Mouse (Mus musculus) hindbrain, embryonic 16.5 days (tissue): ENCODE results near the gene Rpl23a. TPM values are rescaled to one million over a fixed set of nuclear protein-coding genes. Genes with fewer than 3 reads are reported as not detected.
A peak's percentile ranks its signal among the peaks of the same experiment; 100 is the strongest.
"Not testable (repeated sequence)": the region's sequence is repeated elsewhere in the genome, so short reads cannot be mapped to it uniquely, and the experiment has no call there.

ENCODE experiments used
- ATAC-seq: fragments of 200-750 bp; cut with Nextera tagmentation; 2 replicates; pipeline ENCODE4 v1.8.0; 2017; ENCODE audit warnings: moderate TSS enrichment, moderate library complexity
- H3K27ac ChIP-seq: fragments of 300-500 bp; sonication (generic); 2 replicates; pipeline ENCODE4 v1.5.1; 2014; ENCODE audit warnings: low read depth, mild to moderate bottlenecking, control low read depth, low read length, moderate library complexity
- H3K27me3 ChIP-seq: fragments of 300-500 bp; sonication (generic); replicated peaks from 2 replicates; pipeline ENCODE4 v1.6.1; 2014; ENCODE audit warnings: low read length; ENCODE audit not compliant: control insufficient read depth, insufficient read depth
- H3K36me3 ChIP-seq: fragments of 300-500 bp; sonication (generic); 2 replicates; pipeline ENCODE4 v1.6.1; 2014; ENCODE audit warnings: mild to moderate bottlenecking, low read length, moderate library complexity, mixed read lengths; ENCODE audit not compliant: control insufficient read depth, insufficient read depth
- H3K4me1 ChIP-seq: fragments of 300-500 bp; sonication (generic); 2 replicates; pipeline ENCODE4 v1.6.1; 2014; ENCODE audit warnings: low read depth, low read length; ENCODE audit not compliant: control insufficient read depth, insufficient read depth
- H3K4me2 ChIP-seq: fragments of 300-500 bp; sonication (generic); 2 replicates; pipeline ENCODE4 v1.6.1; 2014; ENCODE audit warnings: mild to moderate bottlenecking, low read length, control low read depth, moderate library complexity
- H3K4me3 ChIP-seq: fragments of 300-500 bp; sonication (generic); 2 replicates; pipeline ENCODE4 v1.5.1; 2014; ENCODE audit warnings: mild to moderate bottlenecking, low read length, control low read depth, moderate library complexity
- H3K9ac ChIP-seq: fragments of 300-500 bp; sonication (generic); 2 replicates; pipeline ENCODE4 v1.6.1; 2014; ENCODE audit warnings: low read depth, mild to moderate bottlenecking, control low read depth, low read length, moderate library complexity
- H3K9me3 ChIP-seq: fragments of 300-500 bp; sonication (generic); 2 replicates; pipeline ENCODE4 v1.6.1; 2014; ENCODE audit warnings: mild to moderate bottlenecking, low read length, moderate library complexity; ENCODE audit not compliant: control insufficient read depth
- WGBS: fragments of 180-500 bp; shearing (Covaris S2); extraction: QIAGEN DNeasy Blood & Tissue Kit; methylation state at CpG from one replicate; pipeline ENCODE4 v1.1.7; 2014; 5-methylcytosine and 5-hydroxymethylcytosine counted together
- polyA plus RNA-seq: library from polyadenylated mRNA; unstranded; fragments of >200 nt; fragmentation: Nextera tagmentation; extraction: Ambion mirVana; gene quantifications from 2 replicates; pipeline ENCODE4 v1.2.1, GENCODE M21; 2015

Rpl23a gene
- polyA plus RNA-seq, 1 experiment from 2014 or later: 677 TPM

DNA sequence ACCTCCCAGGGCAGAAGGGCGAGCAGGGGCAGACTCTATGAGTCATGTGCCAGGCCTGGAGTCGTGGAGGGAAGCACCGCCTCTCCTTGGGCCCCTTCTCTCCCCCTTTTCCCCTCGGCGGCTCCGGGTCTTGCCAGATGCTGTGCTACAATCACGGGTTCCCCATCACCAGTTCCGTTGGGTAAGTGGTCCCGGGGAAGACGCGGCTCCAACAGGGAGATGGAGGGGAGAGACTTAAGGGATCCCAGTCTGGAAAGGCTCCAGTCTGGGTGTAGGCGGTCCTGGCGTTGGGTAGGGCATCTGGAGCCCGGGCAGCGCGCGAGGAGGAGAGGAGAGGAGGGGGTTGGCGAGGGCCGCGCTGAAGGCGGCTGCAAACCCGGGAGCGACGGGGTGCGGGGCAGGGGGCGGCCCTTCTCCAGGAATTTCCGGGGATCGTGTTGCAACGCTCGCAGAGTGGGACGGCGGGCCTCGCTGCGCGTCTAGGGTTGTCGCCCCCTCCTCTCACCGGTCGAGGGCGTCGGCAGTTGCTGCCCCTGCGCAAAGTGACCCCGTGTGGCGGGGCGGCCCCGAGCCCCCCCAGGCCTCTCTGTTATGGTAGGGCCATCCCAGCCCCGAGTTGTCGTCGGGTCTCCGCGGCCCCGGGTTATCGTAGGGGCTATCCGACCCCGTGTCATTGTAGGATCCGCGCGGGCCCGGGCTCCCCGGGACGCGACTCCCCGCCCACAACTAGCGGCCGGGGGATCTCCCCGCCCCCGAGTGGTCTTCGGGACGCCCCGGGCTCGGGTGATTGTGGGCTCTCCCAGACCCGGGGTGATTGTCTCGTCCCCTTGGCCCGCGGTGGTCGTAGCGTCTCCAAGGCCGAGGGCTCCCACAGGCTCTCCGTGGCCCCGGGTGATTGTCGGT lies 5.2 kb upstream of the Rpl23a start, which contains the start of gene Rab34:
Rab34 (plus strand) TSS at position 100 of the 903 bp plus-strand sequence.
- Histone ChIP-seq H3K9ac (peak within 1 kb of the TSS; percentile 93), H3K4me3 (peak within 1 kb of the TSS; percentile 78), H3K36me3 (peaks cover 9% of the 10 kb centered on the region; the same call in 1 of the 2 replicates), H3K4me1 (peaks cover 13% of the 10 kb centered on the region), H3K9me3 (no peaks in the 10 kb centered on the region), H3K27me3 (no peaks in the 10 kb centered on the region), H3K4me2 (peak within 1 kb of the TSS; percentile 70), H3K27ac (peak within 1 kb of the TSS; percentile 89)
- WGBS: under 1% methylated on average over 74 of the region's 80 CpGs
- peak; percentile 80 for ATAC-seq

DNA sequence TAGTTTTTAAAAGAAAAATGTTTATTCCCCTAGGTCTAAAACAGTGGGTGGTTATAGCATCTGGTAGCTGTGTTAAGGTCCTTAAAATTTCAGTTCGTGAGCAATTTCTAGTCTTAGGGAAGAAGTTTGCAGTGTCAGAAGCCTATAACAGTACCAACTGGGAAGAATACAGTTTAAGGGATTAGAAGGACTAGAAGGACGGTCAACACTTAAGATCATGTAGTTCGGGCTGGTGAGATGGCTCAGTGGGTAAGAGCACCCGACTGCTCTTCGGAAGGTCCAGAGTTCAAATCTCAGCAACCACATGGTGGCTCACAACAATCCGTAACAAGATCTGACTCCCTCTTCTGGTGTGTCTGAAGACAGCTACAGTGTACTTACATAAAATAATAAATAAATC lies 1.3 kb upstream of the Rpl23a start:
- not testable (repeated sequence) for H3K9ac ChIP-seq, H3K4me3 ChIP-seq, H3K27me3 ChIP-seq, H3K4me2 ChIP-seq, H3K9me3 ChIP-seq, H3K27ac ChIP-seq, ATAC-seq
- WGBS: 94% methylated on average over 6 of the region's 6 CpGs
- H3K36me3 ChIP-seq: peaks cover 12% of the 10 kb centered on the region
- peaks cover 24% of the 10 kb centered on the region for H3K4me1 ChIP-seq

DNA sequence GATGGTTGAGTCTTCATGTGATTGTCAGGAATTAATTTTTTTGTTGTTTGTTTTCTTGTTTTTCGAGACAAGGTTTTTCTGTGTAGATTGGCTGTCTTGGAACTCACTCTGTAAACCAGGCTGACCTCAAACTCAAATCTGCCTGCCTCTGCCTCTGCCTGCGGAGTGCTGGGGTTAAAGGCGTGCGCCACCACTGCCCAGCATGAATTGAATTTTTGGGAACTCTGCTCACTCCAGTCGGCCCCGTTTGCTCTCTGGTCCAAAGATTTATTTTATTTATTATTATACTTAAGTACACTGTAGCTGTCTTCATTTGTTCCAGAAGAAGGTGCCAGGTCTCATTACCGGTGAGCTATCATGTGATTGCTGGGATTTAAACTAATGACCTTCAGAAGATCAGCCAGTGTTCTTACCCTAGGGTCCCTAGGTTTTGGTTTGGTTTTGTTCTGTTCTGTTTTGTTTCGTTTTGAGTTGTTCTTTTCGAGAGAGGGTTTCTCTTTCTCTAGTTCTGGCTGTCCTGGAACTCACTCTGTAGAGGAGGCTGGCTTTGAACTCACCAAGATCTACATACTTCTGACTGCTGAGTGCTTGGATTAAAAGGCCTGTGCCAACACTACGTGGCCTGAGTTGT lies 615 bp upstream of the Rpl23a start:
- peak overlapping the region; percentile 54; the same call in 1 of the 2 replicates for H3K27ac ChIP-seq
- H3K9ac ChIP-seq: peak overlapping the region; percentile 45; the same call in 1 of the 2 replicates
- no peaks in the 10 kb centered on the region for H3K27me3 ChIP-seq
- peak overlapping the region; percentile 51 for H3K4me2 ChIP-seq
- no peak for ATAC-seq
- 45% methylated on average over 10 of the region's 10 CpGs for WGBS
- peaks cover 12% of the 10 kb centered on the region for H3K36me3 ChIP-seq
- peaks cover 28% of the 10 kb centered on the region for H3K4me1 ChIP-seq
- peak overlapping the region; percentile 77 for H3K4me3 ChIP-seq
- no peaks in the 10 kb centered on the region for H3K9me3 ChIP-seq

DNA sequence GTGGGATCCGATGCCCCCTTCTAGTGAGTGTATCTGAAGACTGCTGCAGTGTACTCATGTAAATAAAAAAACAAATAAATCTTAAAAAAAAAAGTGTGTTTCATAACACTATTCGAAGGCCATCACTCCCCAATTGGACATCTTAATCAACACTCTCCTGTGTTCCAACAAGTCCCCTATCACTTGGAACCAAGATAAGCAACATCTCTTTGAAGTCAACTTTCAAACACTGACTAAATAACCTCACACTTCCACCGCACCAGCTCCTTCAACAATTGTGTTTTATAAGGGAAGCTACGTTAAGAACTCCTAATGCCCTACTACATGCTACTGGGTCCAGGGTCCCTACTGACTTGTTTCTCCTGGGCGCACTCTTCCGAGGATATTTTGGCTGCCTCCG lies 934 bp downstream of the Rpl23a start:
- H3K36me3 ChIP-seq: peaks cover 12% of the 10 kb centered on the region

DNA sequence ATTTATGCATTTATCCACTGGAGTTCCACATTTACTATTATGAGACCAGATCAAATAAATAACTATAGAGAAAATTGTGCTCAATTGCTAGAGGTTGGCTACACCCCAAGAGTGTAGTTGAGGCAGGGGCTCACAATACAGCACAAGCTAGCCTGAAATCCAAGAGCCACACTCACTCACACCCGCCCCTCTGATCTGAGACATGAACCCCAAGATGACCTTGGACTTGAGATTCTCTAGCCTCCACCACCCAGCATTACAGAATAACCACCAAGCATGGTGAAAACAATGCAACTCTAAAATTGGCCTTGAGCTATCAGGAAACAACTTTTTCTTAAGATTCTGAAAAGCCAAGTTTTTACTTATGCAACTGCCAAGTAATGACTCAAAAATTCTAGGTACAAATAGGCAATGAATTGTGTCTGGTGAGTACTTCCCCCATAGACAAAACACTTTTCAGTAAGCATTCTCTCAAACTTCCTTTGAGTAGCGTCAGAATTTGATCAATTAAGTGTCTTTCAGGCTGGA lies 1.5 kb downstream of the Rpl23a start:
- peak overlapping the region; percentile 77 for H3K4me3 ChIP-seq
- H3K27me3 ChIP-seq: no peaks in the 10 kb centered on the region
- H3K27ac ChIP-seq: no peak overlapping the region
- H3K9ac ChIP-seq: peak overlapping the region; percentile 48
- H3K4me2 ChIP-seq: peak overlapping the region; percentile 77
- H3K36me3 ChIP-seq: peaks cover 12% of the 10 kb centered on the region
- no peak for ATAC-seq
- peaks cover 44% of the 10 kb centered on the region for H3K4me1 ChIP-seq
- 50% methylated on average over 2 of the region's 2 CpGs for WGBS
- H3K9me3 ChIP-seq: no peaks in the 10 kb centered on the region

More for the DNA sequence above, 934 bp downstream of the Rpl23a start:
- H3K27me3 ChIP-seq: no peaks in the 10 kb centered on the region
- WGBS: 9% methylated on average over 7 of the region's 7 CpGs
- peak overlapping the region; percentile 77 for H3K4me2 ChIP-seq
- peak overlapping the region; percentile 87 for H3K9ac ChIP-seq
- peak overlapping the region; percentile 77 for H3K4me3 ChIP-seq
- no peaks in the 10 kb centered on the region for H3K9me3 ChIP-seq
- peaks cover 38% of the 10 kb centered on the region for H3K4me1 ChIP-seq
- peak overlapping the region; percentile 93 for H3K27ac ChIP-seq
- ATAC-seq: no peak

DNA sequence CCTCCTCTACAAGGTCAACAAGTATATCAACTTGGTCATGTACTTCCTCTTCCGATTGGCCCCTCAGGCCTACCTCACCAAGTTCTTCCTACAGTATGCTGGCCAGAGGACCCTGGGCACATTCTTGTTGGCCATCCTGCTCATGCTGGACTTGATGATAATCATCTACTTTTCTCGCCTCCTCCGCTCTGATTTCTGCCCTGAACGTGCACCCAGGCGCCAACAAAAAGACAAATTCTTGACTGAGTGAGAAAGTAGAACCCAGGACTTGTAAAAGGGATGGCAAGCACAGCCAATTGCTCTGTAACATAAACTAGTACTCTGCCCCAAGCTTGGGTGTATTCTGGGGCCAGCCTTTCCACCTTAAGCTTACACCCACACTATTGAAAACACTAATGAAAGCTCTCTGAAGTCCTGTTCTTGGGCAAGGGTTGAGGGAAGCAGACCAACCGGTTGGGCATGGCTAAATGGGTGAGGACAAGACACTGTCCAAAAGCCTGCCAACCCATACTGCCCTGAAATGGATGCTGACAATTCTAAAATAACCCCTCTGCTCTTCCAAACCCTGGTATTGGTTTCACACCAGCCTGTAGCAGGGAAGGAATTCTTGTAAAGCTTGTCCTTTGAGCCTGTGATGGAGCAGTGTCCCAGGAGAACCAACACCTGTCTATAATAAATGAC lies 3.2 kb downstream of the Rpl23a start:
- WGBS: 73% methylated on average over 6 of the region's 6 CpGs
- Histone ChIP-seq H3K4me1 (peaks cover 47% of the 10 kb centered on the region), H3K27me3 (no peaks in the 10 kb centered on the region), H3K9ac (no peak overlapping the region), H3K9me3 (no peaks in the 10 kb centered on the region), H3K4me2 (no peak overlapping the region; the same call in 1 of the 2 replicates), H3K4me3 (no peak overlapping the region), H3K36me3 (peaks cover 12% of the 10 kb centered on the region), H3K27ac (no peak overlapping the region)
- ATAC-seq: no peak

DNA sequence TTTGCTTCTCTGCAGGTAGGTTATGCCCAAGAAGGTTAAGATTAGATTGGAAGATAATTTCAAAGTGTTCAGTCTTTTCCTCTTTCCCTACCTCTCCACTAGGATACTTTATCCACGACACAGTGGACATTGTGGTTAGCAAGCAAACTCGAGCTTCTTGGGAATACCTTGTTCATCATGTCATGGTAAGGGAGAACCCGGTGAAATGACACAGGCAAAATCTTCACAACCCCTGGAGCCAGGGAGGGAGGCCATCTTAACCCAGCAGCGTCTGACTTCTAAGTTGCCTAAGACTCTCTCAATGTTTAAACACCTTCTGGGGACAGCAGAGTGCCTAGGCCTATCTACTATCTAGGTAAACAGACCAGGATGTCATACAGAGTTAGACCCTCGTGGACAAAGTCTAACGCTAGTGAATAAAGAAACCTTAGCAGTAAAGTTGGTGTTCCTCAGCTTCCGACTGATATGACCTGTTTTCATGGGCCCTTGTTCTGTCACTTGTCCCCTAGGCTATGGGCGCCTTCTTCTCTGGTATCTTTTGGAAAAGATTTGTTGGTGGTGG lies 3.9 kb downstream of the Rpl23a start:
- peak overlapping the region; percentile 81 for H3K4me2 ChIP-seq
- no peaks in the 10 kb centered on the region for H3K27me3 ChIP-seq
- WGBS: 36% methylated on average over 8 of the region's 8 CpGs
- H3K4me3 ChIP-seq: peak overlapping the region; percentile 64
- H3K27ac ChIP-seq: no peak overlapping the region; the same call in 1 of the 2 replicates
- peak overlapping the region; percentile 65; the same call in 1 of the 2 replicates for H3K9ac ChIP-seq
- H3K36me3 ChIP-seq: peaks cover 12% of the 10 kb centered on the region
- no peaks in the 10 kb centered on the region for H3K9me3 ChIP-seq
- peaks cover 47% of the 10 kb centered on the region for H3K4me1 ChIP-seq
- ATAC-seq: no peak

DNA sequence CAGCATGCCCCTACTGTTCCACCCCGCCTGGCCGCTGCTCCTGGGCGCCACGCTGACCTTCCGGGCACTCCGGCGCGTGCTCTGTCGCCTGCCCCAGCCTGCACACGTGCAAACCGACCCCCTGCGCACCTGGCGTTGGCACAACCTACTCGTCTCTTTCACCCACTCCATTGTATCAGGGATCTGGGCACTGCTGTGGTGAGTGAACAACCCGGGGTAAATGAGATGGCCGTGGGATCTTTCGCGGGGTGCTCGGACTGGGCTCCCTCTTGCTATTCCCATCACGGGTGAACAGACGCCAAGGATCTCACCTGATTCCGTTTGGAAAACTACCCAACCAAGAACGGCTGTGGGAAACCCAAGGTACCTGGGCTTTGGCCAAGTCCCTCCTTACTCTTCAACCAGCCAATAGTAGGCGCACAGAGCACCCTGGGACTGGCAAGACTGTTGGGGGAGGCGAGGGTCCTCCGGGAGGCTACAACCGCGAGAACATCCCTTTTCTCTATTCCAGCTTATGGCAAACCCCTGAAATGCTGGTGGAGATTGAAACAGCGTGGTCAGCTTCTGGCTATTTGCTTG lies 4.4 kb downstream of the Rpl23a start:
- Histone ChIP-seq H3K9ac (peak overlapping the region; percentile 65), H3K27me3 (no peaks in the 10 kb centered on the region), H3K36me3 (peaks cover 12% of the 10 kb centered on the region), H3K4me2 (peak overlapping the region; percentile 81), H3K4me3 (peak overlapping the region; percentile 64), H3K4me1 (peaks cover 45% of the 10 kb centered on the region), H3K9me3 (no peaks in the 10 kb centered on the region), H3K27ac (peak overlapping the region; percentile 85)
- ATAC-seq: no peak; the same call in 1 of the 2 replicates
- 3% methylated on average over 29 of the region's 29 CpGs for WGBS
